Mouse (Mus musculus) CH12.LX (cell line): ENCODE measurements around the gene Trim54. TPM values are rescaled to one million over a fixed set of nuclear protein-coding genes. Genes with fewer than 3 reads are reported as not detected.

Experiments used
- DNase-seq: peaks from one replicate; pipeline ENCODE4 v3.0.0-alpha.2; 2013; ENCODE audit errors: extremely low read depth
- H3K27ac ChIP-seq: 2 replicates; pipeline ENCODE4 v1.5.1; 2012; ENCODE audit warnings: low read depth, mild to moderate bottlenecking, control low read depth, moderate library complexity; ENCODE audit not compliant: insufficient read depth
- H3K27me3 ChIP-seq: replicated peaks from 2 replicates; pipeline ENCODE3; 2012; ENCODE audit warnings: inconsistent platforms
- H3K36me3 ChIP-seq, 2 experiments: replicated peaks in 1 of 2; 2 replicates each; pipeline versions ENCODE3 to v1.6.1; 2012; ENCODE audit warnings: inconsistent platforms in 1 of 2, low read length in 1 of 2, mild to moderate bottlenecking in 1 of 2, mixed read lengths in 1 of 2, moderate library complexity in 1 of 2; ENCODE audit not compliant: control insufficient read depth in 1 of 2, insufficient read depth in 1 of 2
- H3K4me1 ChIP-seq, 2 experiments: 2 replicates each; pipeline ENCODE4 v1.6.1; 2012; ENCODE audit warnings: inconsistent platforms in 1 of 2, moderate library complexity in 1 of 2; ENCODE audit not compliant: insufficient read depth in 2 of 2, control insufficient read depth in 1 of 2
- H3K4me2 ChIP-seq: 2 replicates; pipeline ENCODE4 v1.6.1; 2012; ENCODE audit warnings: low read depth, mild to moderate bottlenecking, control low read depth; ENCODE audit not compliant: poor library complexity, insufficient read depth, severe bottlenecking
- H3K4me3 ChIP-seq, 3 experiments: fragments of 150-350 bp in 1 of 3; sonication (generic) in 1 of 3; replicated peaks in 1 of 3; 2 replicates each; pipeline versions ENCODE3 to v1.5.1; 2011 to 2012; ENCODE audit warnings: low read depth in 2 of 3, low read length in 2 of 3, mild to moderate bottlenecking in 2 of 3, moderate library complexity in 2 of 3, control low read depth in 1 of 3, improper control_type of control experiment in 1 of 3, inconsistent platforms in 1 of 3, mixed read lengths in 1 of 3; ENCODE audit not compliant: poor library complexity in 1 of 3
- H3K79me2 ChIP-seq: replicated peaks from 2 replicates; pipeline ENCODE4 v1.6.1; 2012; ENCODE audit warnings: mild to moderate bottlenecking, moderate library complexity; ENCODE audit not compliant: control insufficient read depth, poor library complexity, insufficient read depth, severe bottlenecking; ENCODE audit errors: extremely low read depth
- H3K9ac ChIP-seq: 2 replicates; pipeline ENCODE4 v1.6.1; 2012; ENCODE audit warnings: low read depth, mild to moderate bottlenecking, control low read depth, moderate library complexity; ENCODE audit not compliant: insufficient read depth
- H3K9me3 ChIP-seq: replicated peaks from 2 replicates; pipeline ENCODE3; 2012; ENCODE audit warnings: low read length, inconsistent platforms, mixed read lengths
- BHLHE40 ChIP-seq: IDR thresholded peaks from 2 replicates; pipeline ENCODE4 v1.6.1; 2011; ENCODE audit warnings: mild to moderate bottlenecking, low read depth, low read length, improper control_type of control experiment
- CHD1 ChIP-seq: IDR thresholded peaks from 2 replicates; pipeline ENCODE4 v1.6.1; 2012; ENCODE audit warnings: low read depth, low read length, improper control_type of control experiment, inconsistent platforms
- CTCF ChIP-seq, 2 experiments: IDR thresholded peaks in 1 of 2; conservative IDR thresholded peaks in 1 of 2; 2 replicates each; pipeline ENCODE4 v1.5.1; 2011 to 2012; ENCODE audit warnings: low read depth in 2 of 2, low read length in 2 of 2, improper control_type of control experiment in 1 of 2, inconsistent platforms in 1 of 2, mild to moderate bottlenecking in 1 of 2, moderate library complexity in 1 of 2
- E2F4 ChIP-seq: IDR thresholded peaks from 2 replicates; pipeline ENCODE4 v1.6.1; 2011; ENCODE audit warnings: low read depth, low read length, improper control_type of control experiment; ENCODE audit not compliant: insufficient replicate concordance
- ELF1 ChIP-seq: IDR thresholded peaks from 2 replicates; pipeline ENCODE4 v1.6.1; 2014; ENCODE audit warnings: low read depth, mild to moderate bottlenecking, inconsistent platforms, low read length, improper control_type of control experiment
- EP300 ChIP-seq: IDR thresholded peaks from 2 replicates; pipeline ENCODE4 v1.6.1; 2011; ENCODE audit warnings: low read length, improper control_type of control experiment
- ETS1 ChIP-seq: conservative IDR thresholded peaks from 2 replicates; pipeline ENCODE4 v1.6.1; 2012; ENCODE audit warnings: low read depth, mild to moderate bottlenecking, inconsistent platforms, low read length, improper control_type of control experiment, moderate library complexity
- HCFC1 ChIP-seq: IDR thresholded peaks from 2 replicates; pipeline ENCODE4 v1.6.1; 2012; ENCODE audit warnings: low read depth, mild to moderate bottlenecking, inconsistent platforms, low read length, improper control_type of control experiment
- IRF4 ChIP-seq: IDR thresholded peaks from 2 replicates; pipeline ENCODE4 v1.6.1; 2014; ENCODE audit warnings: low read depth, mild to moderate bottlenecking, inconsistent platforms, low read length, improper control_type of control experiment
- JUN ChIP-seq: IDR thresholded peaks from 2 replicates; pipeline ENCODE4 v1.6.1; 2011; ENCODE audit warnings: low read depth, mild to moderate bottlenecking, low read length, improper control_type of control experiment, moderate library complexity; ENCODE audit not compliant: insufficient read depth
- JUND ChIP-seq: conservative IDR thresholded peaks from 2 replicates; pipeline ENCODE4 v1.6.1; 2011; ENCODE audit warnings: low read depth, low read length, improper control_type of control experiment
- MEF2A ChIP-seq: IDR thresholded peaks from 2 replicates; pipeline ENCODE4 v1.6.1; 2014; ENCODE audit warnings: low read depth, mild to moderate bottlenecking, inconsistent platforms, low read length, improper control_type of control experiment, borderline replicate concordance
- NELFE ChIP-seq: IDR thresholded peaks from 2 replicates; pipeline ENCODE4 v1.6.1; 2011; ENCODE audit warnings: low read depth, low read length, improper control_type of control experiment
- NRF1 ChIP-seq: IDR thresholded peaks from 2 replicates; pipeline ENCODE4 v1.6.1; 2014; ENCODE audit warnings: low read depth, mild to moderate bottlenecking, inconsistent platforms, low read length, improper control_type of control experiment, moderate library complexity
- PAX5 ChIP-seq: IDR thresholded peaks from 2 replicates; pipeline ENCODE4 v1.6.1; 2012; ENCODE audit warnings: low read length, inconsistent platforms, mixed read lengths
- SIN3A ChIP-seq: IDR thresholded peaks from 2 replicates; pipeline ENCODE4 v1.6.1; 2012; ENCODE audit warnings: low read length, improper control_type of control experiment, inconsistent platforms
- USF1 ChIP-seq: IDR thresholded peaks from 2 replicates; pipeline ENCODE4 v1.6.1; 2014; ENCODE audit warnings: low read depth, mild to moderate bottlenecking, inconsistent platforms, low read length, improper control_type of control experiment
- USF2 ChIP-seq: conservative IDR thresholded peaks from 2 replicates; pipeline ENCODE4 v1.6.1; 2011; ENCODE audit warnings: low read depth, low read length, improper control_type of control experiment
- ZKSCAN1 ChIP-seq: IDR thresholded peaks from 2 replicates; pipeline ENCODE4 v1.6.1; 2012; ENCODE audit warnings: low read depth, inconsistent platforms, low read length, improper control_type of control experiment, borderline replicate concordance
- ZMIZ1 ChIP-seq: IDR thresholded peaks from 2 replicates; pipeline ENCODE4 v1.6.1; 2012; ENCODE audit warnings: low read depth, mild to moderate bottlenecking, inconsistent platforms, low read length, improper control_type of control experiment
- dilution Hi-C: fragments of 300-500 bp; cut with MboI; formaldehyde crosslinking; loops from 2 replicates; pipeline ENCODE4 v1.14.3; 2020; ENCODE audit warnings: low sequenced_read_pairs; ENCODE audit not compliant: extremely low pct_unique_long_range_greater_than_20kb, extremely low pct_ligation_motif_present
- in situ Hi-C: fragments of 300-500 bp; cut with MboI; formaldehyde crosslinking; loops from 3 replicates; pipeline ENCODE4 v1.14.3; 2019; ENCODE audit warnings: low sequenced_read_pairs, low pct_ligation_motif_present, low pct_unique_long_range_greater_than_20kb, mixed read lengths
- polyA plus RNA-seq: library from polyadenylated mRNA; unstranded; fragments of >175 nt; gene quantifications from 2 replicates; pipeline ENCODE4 v1.2.1, GENCODE M21; 2012; ENCODE audit warnings: low read depth; ENCODE audit not compliant: insufficient read length
- total RNA-seq, 2 experiments: library from RNA; depleted of rRNA; stranded (reverse); fragments of 300-350 nt in 1 of 2; fragments of >200 nt in 1 of 2; gene quantifications; 2 replicates each; pipeline ENCODE4 v1.2.3; 2012 to 2014

Gene Trim54
- total RNA-seq (2012; rRNA removed): not detected in 2 replicates
- total RNA-seq (2014; rRNA removed): not detected in 2 replicates
- polyA plus RNA-seq: not detected in 2 replicates

GRCm38 (mm10) chr5:31116354-31116753 is at the start of gene Trim54:
Trim54 (plus strand) TSS chr5:31116712.
- H3K4me3 ChIP-seq: no peak within 1 kb of the TSS
- H3K27ac ChIP-seq: no peak within 1 kb of the TSS
- no peak within 1 kb of the TSS for H3K4me2 ChIP-seq
- no peaks in the 10 kb centered on the region for H3K79me2 ChIP-seq
- TF ChIP-seq SIN3A: no peak
- TF ChIP-seq USF2: no peak
- no peak for TF ChIP-seq EP300
- TF ChIP-seq E2F4: no peak
- no peak for TF ChIP-seq HCFC1
- TF ChIP-seq ELF1: no peak
- no peak for TF ChIP-seq CHD1
- no peak for TF ChIP-seq BHLHE40
- no peak for TF ChIP-seq PAX5
- TF ChIP-seq ZKSCAN1: no peak
- TF ChIP-seq ETS1: no peak
- no peak for TF ChIP-seq MEF2A
- TF ChIP-seq CTCF (conservative IDR thresholded peaks at IDR 0.05 in 1 of 2, IDR thresholded peaks at IDR 0.05 in 1 of 2; ENCODE audit: low read depth in 2 of 2, low read length in 2 of 2): no peak
- no peak for TF ChIP-seq NRF1
- peaks cover 12% of the 10 kb centered on the region for H3K27me3 ChIP-seq
- no peaks in the 10 kb centered on the region for H3K36me3 ChIP-seq
- no peaks in the 10 kb centered on the region for H3K9me3 ChIP-seq
- no peak for DNase-seq
- in situ Hi-C loops (no loop called here), dilution Hi-C loops (no loop called here)
- no peak within 1 kb of the TSS for H3K9ac ChIP-seq
- peaks cover 0 to 14% of the 10 kb centered on the region in 2 experiments; a peak in 2 of 4 replicates for H3K4me1 ChIP-seq

DNA sequence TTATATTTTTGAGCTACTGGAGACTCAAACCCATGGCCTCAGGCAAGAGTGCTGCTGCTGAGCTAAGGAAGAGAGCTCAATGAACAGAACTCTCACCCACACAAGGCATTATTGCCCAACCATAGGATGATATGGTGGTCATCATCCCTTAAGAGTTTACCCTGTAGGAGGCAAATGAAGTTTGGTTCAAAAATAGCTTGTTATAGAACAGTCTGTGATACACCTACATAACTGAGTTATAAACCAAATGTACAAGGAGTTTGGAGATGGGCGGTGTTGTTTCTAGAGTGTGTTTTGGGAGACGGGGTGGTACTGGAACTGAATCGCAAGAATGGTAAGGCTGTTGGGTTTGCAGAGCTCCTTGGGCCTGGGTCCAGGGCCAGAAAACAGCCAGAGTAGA is 46.7 kb upstream of the Trim54 start:
- no peaks in the 10 kb centered on the region for H3K79me2 ChIP-seq
- in situ Hi-C loops (no loop called here), dilution Hi-C loops (no loop called here)
- H3K27me3 ChIP-seq: no peaks in the 10 kb centered on the region
- no peak for DNase-seq
- H3K27ac ChIP-seq: no peak overlapping the region
- H3K9ac ChIP-seq: no peak overlapping the region
- no peak overlapping the region for H3K4me3 ChIP-seq
- H3K4me2 ChIP-seq: no peak overlapping the region
- H3K4me1 ChIP-seq: no peaks in the 10 kb centered on the region
- TF ChIP-seq E2F4 (no peak), ZMIZ1 (no peak), IRF4 (no peak), NELFE (no peak), JUN (no peak), USF2 (no peak), JUND (no peak), USF1 (no peak), SIN3A (no peak)
- no peaks in the 10 kb centered on the region for H3K9me3 ChIP-seq
- peaks cover 91% of the 10 kb centered on the region in 2 experiments for H3K36me3 ChIP-seq
